Mouse (Mus musculus) ES-E14 (cell line): ENCODE measurements around the gene Magi3.

Source experiments
- ZC3H11A ChIP-seq: IDR thresholded peaks from 2 replicates; pipeline ENCODE4 v1.6.1; 2012; ENCODE audit warnings: low read depth, mild to moderate bottlenecking, inconsistent platforms, low read length, borderline replicate concordance
- ZNF384 ChIP-seq: IDR thresholded peaks from 2 replicates; pipeline ENCODE4 v1.6.1; 2012; ENCODE audit warnings: low read depth, low read length, inconsistent platforms

DNA sequence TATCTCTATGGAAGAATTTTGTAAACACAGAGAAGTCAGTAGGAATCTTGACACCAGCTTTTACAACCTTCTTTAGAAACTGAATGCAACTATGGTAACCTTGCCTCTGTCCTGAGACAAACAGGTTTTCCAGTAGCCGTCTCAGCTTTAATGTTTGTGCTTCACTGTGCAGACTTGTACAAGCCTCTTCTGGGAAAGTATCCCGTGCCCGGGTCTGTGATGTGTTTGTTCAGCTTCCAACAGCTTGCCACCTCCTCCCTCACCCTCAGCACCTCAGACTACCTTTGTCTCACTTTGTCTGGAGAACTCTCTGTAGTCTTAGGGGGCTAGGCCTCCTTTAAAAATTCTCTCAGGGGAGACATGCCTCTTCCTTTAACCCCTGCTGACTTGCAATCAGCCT, 36.9 kb upstream of the Magi3 start:
- TF ChIP-seq ZC3H11A (no peak), ZNF384 (no peak)
